Mouse (Mus musculus) kidney, adult 8-10 months (tissue): ENCODE results near the gene Gng5.
A peak's percentile ranks its signal among the peaks of the same experiment; 100 is the strongest.

ENCODE experiments used
- DNase-seq, 2 experiments: peaks; one replicate each; pipeline ENCODE4 v3.0.0; 2022

Gng5 gene

DNA sequence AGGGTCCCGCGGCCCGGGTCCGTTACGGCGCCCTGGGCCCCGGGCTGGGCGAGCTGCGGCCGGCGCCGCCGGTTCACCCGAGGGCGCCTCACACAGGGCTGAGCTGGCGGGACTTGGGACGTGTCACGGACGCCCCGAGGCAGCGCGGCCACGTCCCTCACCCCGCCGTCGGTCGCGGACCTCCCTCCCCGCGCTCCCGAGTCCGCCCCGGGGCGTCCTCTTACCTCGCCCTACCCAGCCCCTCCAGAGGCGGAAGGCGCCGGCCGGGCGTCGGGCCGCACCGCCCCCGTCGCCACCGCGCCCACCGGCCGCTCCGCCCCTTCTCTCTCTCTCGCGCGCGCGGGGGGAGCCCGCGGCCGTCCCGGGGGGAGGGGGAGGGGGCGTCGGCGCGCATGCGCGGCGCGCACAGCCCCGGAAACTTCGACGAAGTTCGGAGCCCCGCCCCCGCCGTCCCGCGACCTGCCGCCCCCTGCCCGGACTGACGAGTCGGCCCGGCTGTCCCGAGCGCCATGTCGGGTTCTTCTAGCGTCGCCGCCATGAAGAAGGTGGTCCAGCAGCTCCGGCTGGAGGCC, at the start of gene Gng5, which contains the start of gene Spata1:
Gene Gng5 (plus strand): TSS at position 377 of the 572 bp plus-strand sequence.
Gene Spata1 (minus strand): TSS at position 323 of the 572 bp plus-strand sequence.
- DNase-seq: peak; percentile 84 to 88

- peak; percentile 94 to 97 for DNase-seq
These were observed 49.2 kb upstream of the Gng5 start for GRCm38 (mm10) chr3:146450371-146450841.

DNA sequence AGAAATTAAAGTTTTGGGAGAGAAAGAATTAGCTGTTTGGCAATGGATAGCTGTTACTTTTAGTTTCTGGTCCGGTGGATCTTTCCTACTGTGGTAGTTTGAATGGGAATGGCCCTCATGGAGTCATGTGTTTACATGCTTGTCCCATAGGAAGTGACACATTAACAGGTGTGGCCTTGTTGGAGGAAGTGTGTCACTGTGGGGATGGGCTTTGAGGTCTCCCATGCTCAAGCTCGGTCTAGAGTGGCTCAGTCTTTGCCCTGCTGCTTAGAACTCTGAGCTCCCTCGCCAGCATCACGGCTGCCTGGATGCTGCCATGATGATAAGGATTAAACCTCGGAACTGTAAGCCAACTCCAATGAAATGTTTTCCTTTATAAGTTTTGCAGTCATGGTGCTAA, 48.2 kb upstream of the Gng5 start:
- DNase-seq: no peak

DNA sequence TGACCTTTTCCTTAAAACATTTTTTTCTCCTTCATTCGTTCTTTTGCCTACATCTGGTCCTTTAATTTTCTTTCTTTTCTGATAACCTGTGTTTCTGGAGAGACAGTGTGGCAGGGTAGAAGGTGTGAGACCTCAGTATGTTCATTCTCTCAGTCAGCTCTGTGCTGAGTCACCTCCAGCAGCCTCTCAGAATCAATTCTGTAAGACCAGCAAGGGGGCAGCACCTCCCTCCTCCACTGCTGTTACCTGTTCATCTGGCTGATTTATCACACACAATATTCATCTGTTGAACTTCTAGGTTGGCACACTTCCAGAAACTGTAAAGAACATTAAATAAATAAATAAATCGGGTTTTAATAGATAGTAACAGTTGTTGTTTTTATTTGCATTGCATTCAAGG, 36.7 kb upstream of the Gng5 start:
- DNase-seq: no peak

DNA sequence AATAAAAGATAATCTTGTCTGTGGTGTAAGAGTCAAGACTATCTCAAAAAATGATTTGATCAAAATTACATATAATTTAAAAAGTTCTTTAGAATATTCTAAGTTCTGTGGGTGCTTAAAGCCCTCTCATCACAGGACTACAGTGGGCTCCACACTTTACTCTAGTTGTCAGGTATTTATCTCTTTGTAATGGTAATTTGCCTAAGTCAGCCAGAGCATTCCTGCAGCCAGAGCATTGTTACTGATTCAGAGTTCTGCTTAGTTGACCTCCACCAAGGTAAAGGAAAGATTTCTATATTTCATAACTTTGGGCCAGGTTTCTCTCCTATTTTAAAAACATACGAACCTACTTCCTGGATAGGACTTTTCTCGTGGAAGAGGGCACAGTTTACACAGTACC, 30.4 kb upstream of the Gng5 start:
- DNase-seq: no peak

DNA sequence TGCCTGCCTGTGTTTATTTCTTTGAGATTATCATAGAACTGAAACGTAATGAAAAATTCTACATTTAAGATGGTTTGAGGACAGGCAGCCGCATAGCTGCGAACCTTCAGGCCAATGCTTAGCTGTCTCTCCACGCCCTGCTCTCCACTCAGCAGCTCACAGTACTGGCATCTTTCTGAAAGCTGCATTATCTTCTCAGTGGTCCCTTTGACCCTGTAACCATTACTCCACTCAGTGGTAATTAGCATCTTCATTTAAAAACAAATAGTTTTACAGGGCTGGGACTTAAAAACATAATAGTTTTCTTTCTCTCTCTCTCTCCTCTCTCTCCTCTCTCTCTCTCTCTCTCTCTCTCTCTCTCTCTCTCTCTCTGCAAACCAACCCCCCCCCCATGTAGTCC, 26.9 kb upstream of the Gng5 start:
- no peak for DNase-seq

DNA sequence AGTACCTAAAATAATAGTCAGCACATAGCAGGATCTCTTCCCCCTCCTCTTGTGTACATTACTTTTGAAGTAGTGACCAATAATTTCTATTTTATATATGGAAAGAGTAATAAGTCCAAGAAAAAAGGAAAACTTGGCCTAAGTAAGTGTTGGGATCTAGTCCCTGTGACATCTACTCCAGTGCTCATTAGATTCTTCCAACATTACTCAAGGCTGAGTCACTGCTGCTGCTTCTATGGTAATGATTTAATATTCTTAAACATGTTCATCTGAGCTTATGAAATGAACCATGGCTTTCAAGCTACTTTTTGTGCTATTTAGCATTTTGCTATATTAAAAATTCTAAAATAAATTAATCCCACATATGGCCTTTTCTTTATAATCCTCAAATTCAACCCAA, 25.9 kb upstream of the Gng5 start:
- DNase-seq: no peak

GRCm38 (mm10) chr3:146474428-146474827, 25.2 kb upstream of the Gng5 start:
- peak; percentile 35 to 38 for DNase-seq

DNA sequence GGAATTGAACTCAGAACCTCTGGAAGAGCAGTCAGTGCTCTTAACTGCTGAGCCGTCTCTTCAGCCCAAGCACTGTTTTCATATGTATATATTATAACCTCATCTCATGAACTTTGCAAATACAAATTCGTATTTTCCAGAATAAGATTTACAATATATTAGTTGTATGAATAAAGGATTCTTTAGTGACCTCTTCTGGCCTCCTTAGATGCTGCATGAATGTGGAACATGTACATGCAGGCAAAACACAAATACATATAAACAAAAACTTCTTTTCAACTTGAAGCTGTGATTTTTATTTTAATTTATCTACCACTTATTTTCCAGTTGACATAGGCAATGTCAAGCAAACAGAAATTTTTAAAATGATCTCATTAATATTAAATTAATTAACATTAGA, 17.6 kb upstream of the Gng5 start:
- DNase-seq: no peak

- DNase-seq: no peak
These were observed 13.1 kb upstream of the Gng5 start for GRCm38 (mm10) chr3:146486464-146486863.

GRCm38 (mm10) chr3:146494941-146495340, 4.7 kb upstream of the Gng5 start:
- no peak for DNase-seq

GRCm38 (mm10) chr3:146498989-146499388, 618 bp upstream of the Gng5 start:
- DNase-seq: no peak

DNA sequence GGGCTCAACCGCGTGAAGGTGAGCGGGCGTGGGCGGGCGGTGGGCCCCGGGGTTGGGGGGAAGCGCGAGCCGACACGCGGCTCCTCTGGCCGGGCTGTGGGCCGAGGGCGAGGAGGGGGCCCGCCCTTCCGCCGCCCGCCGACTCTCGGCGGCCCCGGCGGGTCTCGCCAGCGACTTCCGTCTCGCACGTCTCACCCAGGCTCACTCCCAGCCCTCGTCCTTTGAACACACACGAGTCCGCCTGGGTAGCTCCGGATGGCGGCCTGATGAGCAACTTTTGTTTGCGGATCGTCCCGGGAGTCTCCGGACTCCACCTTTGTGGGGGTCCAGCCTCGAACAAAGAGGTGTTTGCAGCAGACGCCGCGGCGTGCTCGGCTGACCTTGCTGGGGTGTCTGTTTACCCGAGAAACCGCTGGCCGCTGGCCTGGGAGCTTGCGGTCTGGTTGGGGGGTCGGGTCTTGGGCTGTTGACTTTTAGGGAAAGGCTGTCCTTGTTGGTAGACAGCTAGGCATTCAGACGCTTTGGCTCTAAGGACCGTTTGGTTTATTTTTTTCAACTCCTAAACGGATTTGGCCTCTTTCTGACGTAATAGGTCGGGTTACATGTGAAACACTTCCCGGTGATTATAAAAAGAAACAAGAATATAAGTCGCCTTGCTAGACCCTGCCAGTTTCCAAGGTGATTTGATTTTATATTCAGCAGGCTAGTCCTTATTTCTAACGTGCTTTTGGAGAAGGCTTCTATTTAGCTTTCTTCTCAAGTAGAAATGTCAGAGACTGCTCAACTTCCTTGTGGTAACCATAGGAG, 599 bp downstream of the Gng5 start:
- DNase-seq: peak in 1 of 2 experiments; percentile 41

- DNase-seq: no peak
These were observed 1.2 kb downstream of the Gng5 start for GRCm38 (mm10) chr3:146500810-146501201.

DNA sequence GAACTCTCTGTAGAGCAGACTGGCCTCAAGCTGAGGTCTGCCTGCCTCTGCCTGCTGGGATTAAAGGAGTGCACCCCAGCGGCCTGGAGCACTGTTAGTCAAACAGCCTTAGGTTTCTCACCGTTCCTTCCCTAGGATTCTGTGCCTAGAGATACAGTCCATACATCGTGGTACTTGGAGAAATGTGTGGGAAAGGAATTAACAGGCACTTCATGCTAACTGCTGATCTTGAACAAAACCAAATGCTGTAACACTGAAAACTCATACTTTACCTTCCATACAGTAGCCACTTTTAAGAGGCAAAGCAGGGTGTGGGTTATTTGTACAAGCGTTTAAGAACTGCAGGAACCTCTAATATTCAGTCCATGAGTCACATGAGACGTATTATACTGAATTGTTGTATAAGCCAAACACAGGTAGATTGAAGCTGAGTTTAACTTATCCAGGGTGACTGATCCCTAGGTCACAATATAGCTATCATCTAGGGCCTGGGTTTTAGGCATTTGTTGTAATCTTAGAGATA, 2.1 kb downstream of the Gng5 start:
- no peak for DNase-seq

- no peak for DNase-seq
These were observed 7.1 kb downstream of the Gng5 start for GRCm38 (mm10) chr3:146506711-146507110.

DNA sequence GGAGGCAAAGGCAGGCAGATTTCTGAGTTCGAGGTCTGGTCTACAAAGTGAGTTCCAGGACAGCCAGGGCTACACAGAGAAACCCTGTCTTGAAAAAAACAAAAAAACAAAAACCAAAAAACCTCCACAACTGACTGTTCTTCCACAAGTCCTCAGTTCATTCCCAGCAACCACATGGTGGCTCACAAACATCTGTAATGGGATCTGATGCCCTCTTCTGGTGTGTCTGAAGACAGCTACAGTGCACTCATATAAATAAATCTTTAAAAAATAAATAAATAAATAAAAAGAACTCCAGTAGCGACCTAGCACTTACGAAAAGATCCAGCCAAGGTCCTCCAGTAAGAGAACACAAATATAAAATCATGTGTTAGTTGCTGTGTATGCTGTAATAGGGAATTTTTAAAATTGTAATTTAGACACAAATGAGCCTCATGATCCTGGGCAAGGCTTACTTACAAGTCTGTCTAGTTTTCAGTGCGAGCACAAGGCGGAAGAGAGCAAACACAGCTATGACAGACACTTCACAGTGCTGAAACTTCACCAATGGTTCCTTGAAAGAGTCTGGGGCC, 20.7 kb downstream of the Gng5 start:
- DNase-seq: no peak

GRCm38 (mm10) chr3:146520798-146521651, 21.4 kb downstream of the Gng5 start, which contains the start of gene Rpf1:
Gene Rpf1 (minus strand): TSS chr3:146521429.
- peak; percentile 92 to 93 for DNase-seq

- no peak for DNase-seq
These were observed 22.0 kb downstream of the Gng5 start for GRCm38 (mm10) chr3:146521652-146522020.

DNA sequence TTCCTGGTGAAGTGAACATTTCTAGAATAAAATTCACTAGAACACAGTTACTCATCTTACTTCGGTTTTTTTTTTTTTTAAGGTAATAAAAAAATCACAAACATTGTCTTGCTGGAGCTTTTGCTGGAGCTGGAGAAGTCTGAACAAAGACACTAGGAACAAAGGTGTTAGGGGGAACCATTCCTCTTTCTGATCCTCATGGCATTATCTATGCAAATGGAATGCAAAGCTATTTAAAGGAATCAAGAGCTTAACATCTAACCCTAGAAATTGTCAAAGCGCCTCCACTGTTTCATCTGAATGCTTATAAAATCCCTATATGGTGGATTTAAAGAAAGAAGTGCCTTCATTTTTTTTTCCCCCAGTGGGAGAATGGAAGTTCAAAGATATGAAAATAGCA, 28.7 kb downstream of the Gng5 start:
- DNase-seq: no peak

- DNase-seq: no peak
These were observed 35.4 kb downstream of the Gng5 start for GRCm38 (mm10) chr3:146534986-146535385.

GRCm38 (mm10) chr3:146540521-146541273, 41.1 kb downstream of the Gng5 start:
- peak; percentile 40 to 51 for DNase-seq
